Mouse (Mus musculus) myocyte (in vitro differentiated cells): ENCODE measurements around the gene Nectin1. TPM values are rescaled to one million over a fixed set of nuclear protein-coding genes. Genes with fewer than 3 reads are reported as not detected.

Experiments used
- H3K27me3 ChIP-seq: one replicate; pipeline ENCODE4 v1.6.1; 2011; ENCODE audit not compliant: control insufficient read depth, insufficient read depth, insufficient read length
- H3K36me3 ChIP-seq: one replicate; pipeline ENCODE4 v1.6.1; 2011; ENCODE audit not compliant: control insufficient read depth, insufficient read depth
- H3K4me2 ChIP-seq: one replicate; pipeline ENCODE4 v1.6.1; 2011; ENCODE audit warnings: low read depth, control low read depth
- H3K4me3 ChIP-seq: one replicate; pipeline ENCODE4 v1.5.1; 2011; ENCODE audit warnings: mild to moderate bottlenecking, control low read depth, moderate library complexity
- H3K79me2 ChIP-seq: one replicate; pipeline ENCODE4 v1.6.1; 2011; ENCODE audit not compliant: control insufficient read depth, insufficient read depth
- H3ac ChIP-seq: one replicate; pipeline ENCODE4 v1.6.1; 2011; ENCODE audit not compliant: control insufficient read depth, insufficient read length
- CEBPB ChIP-seq: IDR thresholded peaks from 2 replicates; pipeline ENCODE4 v1.6.1; 2011; ENCODE audit warnings: mild to moderate bottlenecking, moderate library complexity; ENCODE audit not compliant: poor library complexity, insufficient read depth, severe bottlenecking
- E2F4 ChIP-seq: IDR thresholded peaks from one replicate; pipeline ENCODE4 v1.6.1; 2011; ENCODE audit warnings: mild to moderate bottlenecking, control low read depth, moderate library complexity; ENCODE audit not compliant: insufficient read depth
- MAX ChIP-seq: IDR thresholded peaks from one replicate; pipeline ENCODE4 v1.6.1; 2011; ENCODE audit warnings: low read depth, mild to moderate bottlenecking, control low read depth
- MYOD1 ChIP-seq, 3 experiments: IDR thresholded peaks; one replicate each; pipeline ENCODE4 v1.6.1; 2011; ENCODE audit warnings: control low read depth in 2 of 3, low read depth in 2 of 3, mild to moderate bottlenecking in 2 of 3, moderate library complexity in 1 of 3; ENCODE audit not compliant: insufficient read length in 2 of 3, control insufficient read depth in 1 of 3
- MYOG ChIP-seq, 3 experiments: IDR thresholded peaks; one replicate each; pipeline ENCODE4 v1.6.1; 2011; ENCODE audit warnings: control low read depth in 2 of 3, low read depth in 2 of 3, mild to moderate bottlenecking in 2 of 3; ENCODE audit not compliant: insufficient read length in 2 of 3, control insufficient read depth in 1 of 3, insufficient read depth in 1 of 3
- POLR2A ChIP-seq: IDR thresholded peaks from one replicate; pipeline ENCODE4 v1.6.1; 2011; ENCODE audit warnings: low read depth, mild to moderate bottlenecking, control low read depth, moderate library complexity; ENCODE audit not compliant: insufficient read length
- POLR2AphosphoS2 ChIP-seq: IDR thresholded peaks from one replicate; pipeline ENCODE4 v1.6.1; 2011; ENCODE audit warnings: low read depth, control low read depth; ENCODE audit not compliant: insufficient read length
- REST ChIP-seq: IDR thresholded peaks from one replicate; pipeline ENCODE4 v1.6.1; 2011; ENCODE audit warnings: mild to moderate bottlenecking, control low read depth, moderate library complexity; ENCODE audit not compliant: insufficient read depth, insufficient read length
- SRF ChIP-seq: IDR thresholded peaks from one replicate; pipeline ENCODE4 v1.6.1; 2011; ENCODE audit warnings: low read depth; ENCODE audit not compliant: control insufficient read depth, insufficient read length
- TCF12 ChIP-seq: IDR thresholded peaks from one replicate; pipeline ENCODE4 v1.6.1; 2011; ENCODE audit warnings: mild to moderate bottlenecking, control low read depth; ENCODE audit not compliant: poor library complexity, insufficient read depth, severe bottlenecking
- TCF3 ChIP-seq: IDR thresholded peaks from one replicate; pipeline ENCODE4 v1.6.1; 2011; ENCODE audit warnings: low read depth, control low read depth; ENCODE audit not compliant: insufficient read length
- USF1 ChIP-seq: IDR thresholded peaks from one replicate; pipeline ENCODE4 v1.6.1; 2011; ENCODE audit warnings: low read depth, mild to moderate bottlenecking, control low read depth, moderate library complexity
- polyA plus RNA-seq: library from polyadenylated mRNA; unstranded; fragments of >200 nt; fragmentation: generic; extraction: Trizol; gene quantifications from one replicate; pipeline ENCODE4 v1.2.1, GENCODE M21; 2012; ENCODE audit warnings: missing spikeins

The Nectin1 gene
- polyA plus RNA-seq: 2.2 TPM

- Histone ChIP-seq H3K4me3 (peak within 1 kb of the TSS; percentile 26), H3K79me2 (no peaks in the 10 kb centered on the region), H3K4me2 (peak within 1 kb of the TSS; percentile 93), H3ac (peak within 1 kb of the TSS; percentile 69), H3K36me3 (no peaks in the 10 kb centered on the region), H3K27me3 (peaks cover 5% of the 10 kb centered on the region)
- no peak for TF ChIP-seq REST
- TF ChIP-seq POLR2AphosphoS2: peak; percentile 78
- TF ChIP-seq E2F4: no peak
- no peak for TF ChIP-seq USF1
- TF ChIP-seq SRF: no peak
- no peak for TF ChIP-seq CEBPB
- TF ChIP-seq POLR2A: peak; percentile 87
- no peak for TF ChIP-seq TCF12
- TF ChIP-seq TCF3: no peak
- TF ChIP-seq MAX: no peak
- TF ChIP-seq MYOD1 (IDR thresholded peaks at IDR 0.05; ENCODE audit: control insufficient read depth in 1 of 3, insufficient read length in 2 of 3, low read depth in 2 of 3): peak in 1 of 3 experiments; percentile 16
- TF ChIP-seq MYOG (IDR thresholded peaks at IDR 0.05; ENCODE audit: control insufficient read depth in 1 of 3, insufficient read depth in 1 of 3, insufficient read length in 2 of 3, low read depth in 2 of 3): peak in 1 of 3 experiments; percentile 18
Measured at GRCm38 (mm10) chr9:43743647-43744137, at the start of gene Nectin1. Gene Nectin1, plus strand, starts transcription at chr9:43743984.

GRCm38 (mm10) chr9:43698080-43698712 lies 45.6 kb upstream of the Nectin1 start:
- no peaks in the 10 kb centered on the region for H3K27me3 ChIP-seq
- TF ChIP-seq TCF3: no peak
- TF ChIP-seq E2F4: no peak
- no peak for TF ChIP-seq CEBPB
- TF ChIP-seq POLR2A: no peak
- TF ChIP-seq REST: peak; percentile 97
- no peak for TF ChIP-seq TCF12
- TF ChIP-seq POLR2AphosphoS2: no peak
- TF ChIP-seq MYOG (IDR thresholded peaks at IDR 0.05; ENCODE audit: control insufficient read depth in 1 of 3, insufficient read depth in 1 of 3, insufficient read length in 2 of 3, low read depth in 2 of 3): no peak
- H3K4me2 ChIP-seq: no peak overlapping the region
- no peak overlapping the region for H3ac ChIP-seq
- H3K79me2 ChIP-seq: no peaks in the 10 kb centered on the region
- no peak overlapping the region for H3K4me3 ChIP-seq
- no peaks in the 10 kb centered on the region for H3K36me3 ChIP-seq

- no peaks in the 10 kb centered on the region for H3K79me2 ChIP-seq
- H3K27me3 ChIP-seq: no peaks in the 10 kb centered on the region
- TF ChIP-seq POLR2AphosphoS2: no peak
- no peak for TF ChIP-seq USF1
- TF ChIP-seq TCF12: no peak
- no peak for TF ChIP-seq POLR2A
- no peak for TF ChIP-seq MYOD1 (IDR thresholded peaks at IDR 0.05; ENCODE audit: control insufficient read depth in 1 of 3, insufficient read length in 2 of 3, low read depth in 2 of 3)
- no peak for TF ChIP-seq SRF
- TF ChIP-seq REST: no peak
- no peak for TF ChIP-seq MAX
- no peak overlapping the region for H3K4me2 ChIP-seq
- H3ac ChIP-seq: no peak overlapping the region
- H3K4me3 ChIP-seq: no peak overlapping the region
- H3K36me3 ChIP-seq: no peaks in the 10 kb centered on the region
Measured at GRCm38 (mm10) chr9:43698841-43699240, 44.9 kb upstream of the Nectin1 start.

- H3K4me2 ChIP-seq: no peak overlapping the region
- no peaks in the 10 kb centered on the region for H3K79me2 ChIP-seq
- no peak overlapping the region for H3ac ChIP-seq
- no peak overlapping the region for H3K4me3 ChIP-seq
- TF ChIP-seq TCF12 (no peak), SRF (no peak), MYOG (IDR thresholded peaks at IDR 0.05; ENCODE audit: control insufficient read depth in 1 of 3, insufficient read depth in 1 of 3, insufficient read length in 2 of 3, low read depth in 2 of 3) (no peak), TCF3 (no peak), POLR2AphosphoS2 (no peak), REST (no peak), E2F4 (no peak), USF1 (no peak), MYOD1 (IDR thresholded peaks at IDR 0.05; ENCODE audit: control insufficient read depth in 1 of 3, insufficient read length in 2 of 3, low read depth in 2 of 3) (no peak), CEBPB (no peak), MAX (no peak), POLR2A (no peak)
- H3K27me3 ChIP-seq: no peaks in the 10 kb centered on the region
- H3K36me3 ChIP-seq: no peaks in the 10 kb centered on the region
Measured at GRCm38 (mm10) chr9:43699417-43700225, 44.2 kb upstream of the Nectin1 start.
